Mouse (Mus musculus) central nervous system, embryonic 14 days (tissue): ENCODE measurements around the gene Pdzd11. TPM values are rescaled to one million over a fixed set of nuclear protein-coding genes. Genes with fewer than 3 reads are reported as not detected.

ENCODE experiments used
- polyA plus RNA-seq: library from polyadenylated mRNA; depleted of rRNA; stranded (reverse); fragments of >200 nt; gene quantifications from 2 replicates; pipeline ENCODE4 v1.2.3, GENCODE M21; 2012; rRNA removed

Gene Pdzd11
- 67.7 and 72.6 TPM in 2 replicates for polyA plus RNA-seq

GRCm38 (mm10) chrX:100625802-100626793 is at the start of gene Pdzd11:
Pdzd11 (minus strand) TSS chrX:100626568.

GRCm38 (mm10) chrX:100625546-100625801 is 894 bp downstream of the Pdzd11 start, which contains the start of gene Kif4:
Kif4 (plus strand) TSS chrX:100625737.

GRCm38 (mm10) chrX:100605314-100605713 is 21.1 kb downstream of the Pdzd11 start, which contains the start of gene Arr3:
Arr3 (plus strand) TSS chrX:100605497.

GRCm38 (mm10) chrX:100594791-100595190 is 31.6 kb downstream of the Pdzd11 start, which contains the start of gene P2ry4:
P2ry4 (minus strand) TSS chrX:100594869.

Other genes with a start within 250 kb of the Pdzd11 start
- gene Otud6a, start 197.6 kb downstream of the Pdzd11 start, polyA plus RNA-seq: not detected in 2 replicates
- 0.31 and 0.38 TPM in 2 replicates for gene Awat2, start 183.9 kb downstream of the Pdzd11 start, polyA plus RNA-seq
- gene Igbp1, start 132.3 kb downstream of the Pdzd11 start, polyA plus RNA-seq: 52.7 and 57.8 TPM in 2 replicates
- gene Dgat2l6, start 101.7 kb downstream of the Pdzd11 start, polyA plus RNA-seq: 0.01 TPM in 1 of 2 replicates, not detected in the other
- not detected in 2 replicates for gene Awat1, start 54.3 kb downstream of the Pdzd11 start, polyA plus RNA-seq
- 0.03 and 0.06 TPM in 2 replicates for gene P2ry4, start 31.7 kb downstream of the Pdzd11 start, polyA plus RNA-seq
- 0.09 and 0.17 TPM in 2 replicates for gene Arr3, start 21.1 kb downstream of the Pdzd11 start, polyA plus RNA-seq
- 10.7 and 16.5 TPM in 2 replicates for gene Kif4, start 831 bp downstream of the Pdzd11 start, polyA plus RNA-seq
- 43.3 and 48.7 TPM in 2 replicates for gene Gdpd2, start 103.3 kb upstream of the Pdzd11 start, polyA plus RNA-seq
- gene Dlg3, start 141.2 kb upstream of the Pdzd11 start, polyA plus RNA-seq: 50.6 and 59.5 TPM in 2 replicates